Mouse (Mus musculus) embryonic fibroblast, embryonic 13.5 days (primary cell): ENCODE results near the gene Dll4. TPM values are rescaled to one million over a fixed set of nuclear protein-coding genes. Genes with fewer than 3 reads are reported as not detected.

Source experiments
- H3K27ac ChIP-seq: 2 replicates; pipeline ENCODE4 v1.5.1; 2012; ENCODE audit warnings: low read length, control low read depth, inconsistent platforms; ENCODE audit not compliant: insufficient read depth
- H3K4me1 ChIP-seq: 2 replicates; pipeline ENCODE4 v1.6.1; 2011; ENCODE audit warnings: low read length; ENCODE audit not compliant: control insufficient read depth, insufficient read depth
- H3K4me3 ChIP-seq: 2 replicates; pipeline ENCODE4 v1.5.1; 2011; ENCODE audit warnings: mild to moderate bottlenecking, control low read depth, low read length; ENCODE audit not compliant: insufficient read depth
- CTCF ChIP-seq: IDR thresholded peaks from 2 replicates; pipeline ENCODE4 v1.5.1; 2011; ENCODE audit warnings: mild to moderate bottlenecking, control low read depth, low read length, moderate library complexity, borderline replicate concordance; ENCODE audit not compliant: insufficient read depth
- POLR2A ChIP-seq: IDR thresholded peaks from 2 replicates; pipeline ENCODE4 v1.6.1; 2011; ENCODE audit warnings: low read depth, mild to moderate bottlenecking, control low read depth, low read length, moderate library complexity
- polyA plus RNA-seq: library from polyadenylated mRNA; stranded (reverse); fragments of >200 nt; gene quantifications from 2 replicates; pipeline ENCODE4 v1.2.4, GENCODE M21; 2011; ENCODE audit warnings: low read depth; ENCODE audit not compliant: missing spikeins, insufficient read length

Dll4 gene
- polyA plus RNA-seq, 1 experiment, result not detected

- TF ChIP-seq CTCF (no peak), POLR2A (no peak)
- H3K4me1 ChIP-seq, result no peaks in the 10 kb centered on the region
- H3K27ac ChIP-seq, result no peak overlapping the region
- no peak overlapping the region for H3K4me3 ChIP-seq
Observed at GRCm38 (mm10) chr2:119304798-119305208, 20.8 kb upstream of the Dll4 start.

GRCm38 (mm10) chr2:119311544-119311943 is 14.0 kb upstream of the Dll4 start:
- Histone ChIP-seq H3K4me3 (no peak overlapping the region), H3K4me1 (no peaks in the 10 kb centered on the region), H3K27ac (no peak overlapping the region)
- TF ChIP-seq CTCF (no peak), POLR2A (no peak)

GRCm38 (mm10) chr2:119312380-119312958 is 13.1 kb upstream of the Dll4 start:
- H3K4me1 ChIP-seq, result no peaks in the 10 kb centered on the region
- no peak overlapping the region for H3K27ac ChIP-seq
- no peak overlapping the region for H3K4me3 ChIP-seq
- TF ChIP-seq CTCF, result no peak
- no peak for TF ChIP-seq POLR2A

- H3K4me3 ChIP-seq, result no peak overlapping the region
- TF ChIP-seq POLR2A, result no peak
- no peak for TF ChIP-seq CTCF
- no peak overlapping the region for H3K27ac ChIP-seq
- no peaks in the 10 kb centered on the region for H3K4me1 ChIP-seq
Observed at GRCm38 (mm10) chr2:119313780-119314479, 11.7 kb upstream of the Dll4 start.

- no peak overlapping the region for H3K27ac ChIP-seq
- TF ChIP-seq POLR2A (no peak), CTCF (no peak)
- no peak overlapping the region for H3K4me3 ChIP-seq
- H3K4me1 ChIP-seq, result no peaks in the 10 kb centered on the region
Observed at GRCm38 (mm10) chr2:119314742-119315310, 10.8 kb upstream of the Dll4 start.

GRCm38 (mm10) chr2:119318043-119318710 is 7.4 kb upstream of the Dll4 start:
- TF ChIP-seq POLR2A, result no peak
- TF ChIP-seq CTCF, result no peak
- no peak overlapping the region for H3K4me3 ChIP-seq
- H3K4me1 ChIP-seq, result 0 out of 2 replicates have a peak, but pooled peaks cover 5% of the 10 kb centered on the region
- H3K27ac ChIP-seq, result no peak overlapping the region

GRCm38 (mm10) chr2:119320571-119320970 is 5.0 kb upstream of the Dll4 start:
- Histone ChIP-seq H3K4me3 (no peak overlapping the region), H3K27ac (no peak overlapping the region), H3K4me1 (0 out of 2 replicates have a peak, but pooled peaks cover 5% of the 10 kb centered on the region)
- TF ChIP-seq POLR2A, result no peak
- no peak for TF ChIP-seq CTCF

- no peak overlapping the region for H3K4me3 ChIP-seq
- TF ChIP-seq POLR2A, result no peak
- TF ChIP-seq CTCF, result no peak
- H3K4me1 ChIP-seq, result 0 out of 2 replicates have a peak, but pooled peaks cover 5% of the 10 kb centered on the region
- H3K27ac ChIP-seq, result no peak overlapping the region
Observed at GRCm38 (mm10) chr2:119321771-119322586, 3.6 kb upstream of the Dll4 start.
